Mouse (Mus musculus) cerebellum, adult 11 months (tissue): ENCODE data around the gene Cd81.

Source experiments
- DNase-seq: peaks from one replicate; pipeline ENCODE4 v3.0.0; 2022

Gene Cd81

DNA sequence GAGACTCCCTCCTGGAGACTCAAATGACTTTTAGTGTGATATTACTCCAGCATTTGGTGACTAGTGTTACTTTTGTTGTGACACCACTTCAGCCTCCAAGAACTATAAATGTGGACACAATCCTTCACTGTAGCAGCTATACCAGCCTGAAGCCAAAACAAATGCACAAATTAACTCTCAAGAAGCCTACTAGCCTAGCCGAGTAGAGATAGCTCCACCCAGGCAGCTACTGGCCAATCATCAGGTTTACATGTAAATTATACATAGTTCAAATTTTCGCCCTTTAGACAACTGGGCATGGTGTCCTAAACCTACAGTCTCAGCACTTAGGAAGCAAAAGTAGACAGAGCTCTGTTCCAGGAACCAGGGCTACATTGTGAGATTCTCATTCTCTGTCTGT, 1.2 kb upstream of the Cd81 start:
- DNase-seq, result no peak

DNA sequence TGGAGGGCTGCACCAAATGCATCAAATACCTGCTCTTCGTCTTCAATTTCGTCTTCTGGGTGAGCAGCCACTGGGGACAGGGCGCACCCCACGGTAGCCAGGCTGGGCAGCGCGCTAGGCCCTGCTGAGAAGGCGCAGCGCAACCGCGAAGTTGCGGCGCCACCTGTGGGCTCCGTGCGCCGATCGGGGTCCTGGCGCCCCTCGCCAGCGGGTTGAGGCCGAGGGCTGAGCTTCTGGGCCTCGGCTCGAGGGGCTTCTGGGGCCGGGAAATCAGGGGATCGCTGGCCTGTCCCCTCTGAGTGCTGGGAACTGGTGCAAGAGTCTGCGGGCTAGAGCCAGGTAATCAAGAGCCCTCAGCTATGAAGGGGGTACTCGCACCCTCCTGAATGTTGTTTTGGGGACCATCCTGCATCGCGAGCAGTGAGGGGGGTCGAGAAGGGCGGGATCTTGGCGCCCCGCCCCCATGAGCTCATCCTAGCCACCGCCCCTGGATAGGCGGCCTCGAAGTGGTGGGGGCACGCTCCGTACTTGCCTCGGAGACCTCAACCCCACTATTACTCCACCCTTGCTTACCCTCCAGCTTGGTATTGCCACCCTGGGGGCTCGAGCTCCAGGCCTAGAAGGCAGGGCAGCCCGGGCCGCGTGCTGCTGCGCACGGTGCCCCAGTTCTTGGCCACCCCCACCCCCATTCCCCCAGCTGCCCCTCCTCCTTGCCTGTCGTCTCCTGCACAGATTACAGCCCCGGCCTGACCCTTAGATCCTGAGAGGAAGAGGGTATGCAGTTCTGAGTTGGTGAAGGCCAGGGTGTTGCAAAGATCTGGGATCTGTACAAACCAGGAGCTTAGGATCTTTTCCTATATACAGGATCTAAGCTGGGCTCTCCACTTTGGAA, 715 bp downstream of the Cd81 start:
- no peak for DNase-seq

DNA sequence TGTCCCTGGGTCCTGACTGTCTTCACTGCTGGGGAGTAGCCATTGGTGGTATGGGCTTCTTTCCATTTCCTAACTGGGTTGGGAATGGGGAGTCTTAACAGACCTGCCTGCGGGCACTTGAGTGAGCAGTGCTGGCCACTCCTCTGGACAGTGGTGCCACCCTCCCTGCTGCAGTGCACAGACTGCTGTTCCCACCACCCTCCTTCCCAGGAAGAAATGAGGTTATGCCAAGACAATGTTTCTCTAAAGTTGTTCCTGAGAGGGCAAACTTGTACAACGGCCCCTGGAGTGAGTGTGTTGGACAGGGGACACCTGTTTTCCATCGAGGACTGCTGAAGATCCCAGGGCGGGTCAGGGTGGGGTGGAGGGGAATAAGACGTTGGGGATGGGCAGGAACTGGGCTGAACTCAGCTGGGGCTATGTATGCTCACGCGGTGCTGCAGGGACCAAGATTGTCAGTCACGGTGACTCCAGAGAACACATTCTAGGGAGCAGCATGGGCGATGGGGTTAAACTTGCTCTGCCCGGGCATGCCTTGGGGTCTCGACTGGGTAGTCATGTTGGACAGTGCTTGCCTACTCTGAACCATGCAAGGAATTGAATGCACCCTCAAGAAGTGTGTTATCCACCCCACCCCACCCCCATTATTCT, 1.5 kb downstream of the Cd81 start:
- DNase-seq, result no peak

GRCm38 (mm10) chr7:143054612-143054965, 2.0 kb downstream of the Cd81 start:
- DNase-seq, result no peak

DNA sequence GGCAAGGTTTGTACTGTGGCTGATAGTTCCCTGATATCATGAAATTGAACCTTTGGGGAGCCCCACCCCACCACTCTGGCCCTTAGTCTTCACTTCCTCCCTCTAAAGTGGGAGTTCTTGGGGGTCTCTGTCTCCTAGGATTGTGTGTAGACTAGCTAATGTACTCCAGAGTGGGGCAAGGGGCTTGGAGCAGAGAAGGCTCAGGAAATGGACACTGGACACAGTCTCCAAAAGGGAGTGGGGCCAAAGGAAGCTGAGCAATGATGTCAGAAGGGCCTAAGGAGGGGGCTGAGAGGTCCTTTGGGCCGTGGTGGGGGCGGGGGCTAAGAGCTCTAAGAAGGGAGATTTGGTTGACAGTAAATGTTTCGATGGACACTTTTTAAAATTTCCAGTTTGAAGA, 2.5 kb downstream of the Cd81 start:
- DNase-seq, result no peak

DNA sequence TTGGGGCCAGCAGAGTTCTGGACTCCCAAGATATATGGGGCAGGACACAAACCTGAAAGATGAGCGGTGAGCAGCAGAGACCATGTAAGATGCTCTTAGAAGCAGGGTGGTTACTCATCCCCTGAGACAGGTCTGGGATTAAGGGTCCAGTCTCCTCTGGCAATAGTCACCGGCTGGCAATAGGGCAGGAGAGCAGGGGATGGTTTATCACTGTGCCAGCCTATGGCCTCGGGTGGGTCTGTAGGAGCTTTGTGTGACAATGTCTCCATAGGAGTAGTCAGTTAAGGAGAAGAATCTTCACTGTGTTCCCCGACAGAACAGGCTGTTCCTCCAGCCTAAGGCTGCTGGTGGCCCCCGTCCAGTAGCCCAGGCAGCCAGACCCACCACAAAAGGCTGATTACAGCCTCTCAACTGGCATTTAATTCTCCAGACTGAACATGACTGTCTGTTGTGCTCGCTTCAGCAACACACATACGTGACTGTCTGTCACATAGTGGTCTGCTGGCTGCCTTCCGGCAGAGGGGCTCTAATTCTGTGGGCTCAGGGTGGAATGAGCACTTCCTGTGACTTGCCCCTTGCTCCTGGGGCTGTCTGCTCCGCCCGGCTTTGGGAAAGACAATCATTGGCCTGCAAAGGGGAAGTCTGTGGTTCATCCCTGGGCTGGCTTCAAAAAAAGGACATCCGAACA, 3.1 kb downstream of the Cd81 start:
- DNase-seq, result no peak

DNA sequence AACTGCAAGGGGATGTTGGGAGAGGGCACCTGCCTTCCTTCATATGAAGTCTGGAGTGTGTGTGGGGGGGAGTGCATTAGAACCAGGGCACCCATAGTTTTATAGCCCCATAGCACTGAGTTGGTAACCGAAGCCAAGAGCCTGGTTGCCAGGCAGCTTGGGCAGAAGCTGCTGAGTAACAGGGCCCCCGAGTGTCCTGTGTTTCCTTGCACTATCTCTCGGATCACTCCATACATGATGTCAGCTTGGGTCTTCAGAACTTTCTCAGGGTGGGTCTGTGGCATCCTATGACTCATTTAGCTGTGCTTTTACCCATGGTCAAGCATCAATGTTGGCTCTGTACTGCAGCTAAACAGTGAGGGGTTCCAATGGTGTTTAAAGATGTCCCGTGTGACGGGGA, 4.5 kb downstream of the Cd81 start:
- no peak for DNase-seq

- DNase-seq, result no peak
These were observed 5.2 kb downstream of the Cd81 start for GRCm38 (mm10) chr7:143057667-143058220.

- no peak for DNase-seq
These were observed 5.7 kb downstream of the Cd81 start for GRCm38 (mm10) chr7:143058221-143058697.

- DNase-seq, result no peak
These were observed 6.8 kb downstream of the Cd81 start for GRCm38 (mm10) chr7:143059202-143059870.

GRCm38 (mm10) chr7:143062704-143063103, 10.2 kb downstream of the Cd81 start:
- no peak for DNase-seq

DNA sequence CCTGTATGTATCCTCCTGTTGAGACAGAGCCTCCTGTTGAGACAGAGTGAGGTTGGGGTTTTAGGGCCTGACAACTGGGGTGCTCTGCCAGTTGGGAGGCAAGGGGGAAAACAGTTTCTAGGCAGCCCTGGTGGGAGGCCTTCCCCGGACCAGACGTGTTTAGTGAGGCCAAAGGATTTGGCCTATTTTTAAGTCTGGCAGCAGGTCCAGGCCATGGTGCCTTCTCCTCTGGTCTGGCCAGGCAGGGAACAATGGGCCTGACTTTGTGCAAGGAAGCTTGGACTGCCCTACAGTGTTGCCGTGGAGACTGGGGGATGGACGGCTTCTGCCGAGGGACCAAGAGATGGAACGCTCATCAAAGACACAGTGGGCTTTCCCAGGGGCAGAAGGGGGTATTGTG, 11.7 kb downstream of the Cd81 start:
- DNase-seq, result no peak

DNA sequence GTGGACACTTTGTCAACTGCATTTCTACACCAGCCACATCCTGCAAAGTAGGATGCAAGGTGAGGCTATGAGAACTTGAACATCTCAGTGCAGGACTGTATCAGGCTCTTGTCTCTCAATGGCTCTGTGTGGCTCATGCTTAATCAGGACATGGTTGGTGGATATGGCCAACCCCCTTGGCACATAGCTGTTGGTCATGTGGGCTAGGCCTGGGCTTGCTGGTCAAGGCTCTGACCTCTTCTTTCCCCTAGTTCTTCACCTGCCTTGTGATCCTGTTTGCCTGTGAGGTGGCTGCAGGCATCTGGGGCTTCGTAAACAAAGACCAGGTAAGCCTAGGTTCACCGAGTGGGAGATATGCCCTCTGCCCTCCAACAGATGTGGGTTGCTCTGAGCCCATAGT, 13.2 kb downstream of the Cd81 start:
- no peak for DNase-seq

GRCm38 (mm10) chr7:143067469-143067868, 14.9 kb downstream of the Cd81 start:
- DNase-seq, result no peak

DNA sequence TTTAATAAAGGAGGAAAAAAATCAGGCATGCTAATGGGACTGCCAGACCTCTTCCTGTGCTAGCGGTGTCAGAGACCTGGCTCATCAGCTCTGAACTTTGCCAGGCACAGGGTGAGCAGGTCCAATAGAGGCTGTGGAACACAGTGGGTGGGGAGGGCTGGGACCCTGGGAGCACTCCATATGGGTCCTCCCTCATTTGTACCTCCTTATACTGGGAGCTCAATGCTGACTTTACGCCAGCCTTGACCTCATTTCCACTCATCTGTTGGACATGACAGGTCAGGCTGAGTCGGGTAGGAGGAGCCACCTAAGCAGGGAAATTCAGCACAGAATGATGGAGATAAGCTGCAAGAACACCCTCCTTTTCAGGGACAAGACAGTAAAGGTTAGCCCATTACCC, 15.4 kb downstream of the Cd81 start:
- no peak for DNase-seq

DNA sequence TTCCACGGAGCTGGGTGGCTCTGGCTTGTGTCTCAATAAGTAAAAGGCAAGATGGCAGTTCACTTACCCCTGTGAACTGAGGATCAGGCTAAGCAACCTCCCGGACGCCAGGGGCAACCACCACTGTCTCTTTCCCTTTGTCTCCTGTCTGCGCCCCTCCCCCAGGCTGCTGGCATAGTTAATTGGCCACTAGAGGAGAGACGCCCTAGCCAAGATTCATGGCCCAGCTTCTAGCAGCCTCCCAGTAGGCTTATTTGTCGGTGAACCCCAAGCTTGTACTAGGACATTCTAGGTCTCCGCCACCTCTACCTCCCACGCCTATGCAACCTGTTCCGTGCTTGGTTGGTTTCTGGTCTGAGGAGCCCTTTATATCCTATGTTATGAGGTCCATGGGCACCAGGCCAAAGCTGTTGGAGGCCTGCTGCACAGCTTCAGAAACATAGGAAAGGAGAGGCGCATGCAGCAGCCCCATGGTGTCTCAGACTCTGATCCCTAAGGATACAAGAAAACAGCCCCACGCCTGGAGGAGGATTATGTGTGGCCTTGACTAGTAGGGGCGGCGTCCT, 15.9 kb downstream of the Cd81 start:
- DNase-seq, result peak; percentile 69

DNA sequence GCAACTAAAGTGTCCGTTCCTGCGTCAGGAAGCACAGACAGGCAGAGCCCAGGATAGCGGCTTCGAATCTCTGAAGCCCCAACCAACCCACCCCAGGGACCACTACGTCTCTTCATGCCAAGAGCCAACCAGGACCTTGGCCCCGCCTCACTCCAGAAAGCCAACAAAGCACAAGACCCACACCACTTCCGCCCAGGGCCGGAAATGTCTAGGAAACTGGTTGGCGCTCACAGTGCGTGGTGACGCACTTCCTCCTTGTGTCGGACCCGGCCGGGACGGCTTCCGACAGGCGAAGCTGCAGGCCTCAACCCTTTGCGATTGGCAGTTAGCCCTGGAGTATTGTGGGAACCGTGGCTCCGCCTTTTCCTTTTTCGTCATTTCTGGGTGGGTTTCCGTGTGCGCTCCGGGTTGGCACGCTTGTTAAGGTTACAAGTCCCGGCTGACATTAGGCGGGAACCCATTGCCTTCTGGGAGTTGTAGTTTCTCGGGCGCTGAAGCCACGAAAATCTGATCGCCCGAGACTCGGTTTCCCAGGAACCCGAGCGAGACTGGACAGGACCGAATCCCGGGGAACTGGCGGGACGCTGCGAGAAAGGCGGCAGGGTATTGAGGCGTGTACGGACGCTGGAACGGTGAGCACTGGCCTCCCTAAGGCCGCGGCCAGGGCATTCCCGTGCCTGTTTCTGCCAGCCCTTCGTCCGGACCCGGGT, 16.5 kb downstream of the Cd81 start, which contains the start of gene Tssc4:
TSS of gene Tssc4 (plus strand) at position 368 of the 710 bp plus-strand sequence.
- DNase-seq, result peak; percentile 98

DNA sequence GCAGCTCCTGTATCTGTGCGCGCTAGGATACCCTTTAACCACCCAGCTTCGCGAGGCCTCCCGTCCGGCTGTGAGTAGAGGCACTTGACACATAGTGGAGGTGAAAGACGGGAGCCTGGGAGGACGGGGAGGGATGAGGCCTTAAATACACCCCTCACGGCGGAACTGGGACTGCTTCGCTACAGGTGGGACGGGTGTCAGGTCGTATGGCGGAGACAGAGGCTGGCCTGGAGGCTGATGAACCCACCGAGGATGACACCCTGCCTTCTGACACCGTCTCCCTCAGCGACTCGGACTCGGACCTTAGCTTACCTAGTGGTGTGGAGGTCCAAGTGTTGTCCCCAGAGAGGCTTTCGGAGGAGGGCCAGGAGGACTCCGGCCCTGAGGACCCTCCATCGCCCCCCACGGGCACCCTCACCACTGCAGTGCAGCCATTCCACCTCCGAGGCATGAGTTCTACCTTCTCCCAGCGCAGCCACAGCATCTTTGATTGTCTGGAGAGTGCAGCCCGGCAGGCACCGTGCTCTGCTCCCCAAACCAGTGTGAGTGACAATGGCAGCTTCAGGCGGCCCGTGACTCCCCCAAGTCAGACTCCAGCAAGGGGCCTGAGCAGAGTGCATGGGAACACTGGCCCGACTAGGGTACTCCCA, 17.3 kb downstream of the Cd81 start:
- peak; percentile 56 for DNase-seq

DNA sequence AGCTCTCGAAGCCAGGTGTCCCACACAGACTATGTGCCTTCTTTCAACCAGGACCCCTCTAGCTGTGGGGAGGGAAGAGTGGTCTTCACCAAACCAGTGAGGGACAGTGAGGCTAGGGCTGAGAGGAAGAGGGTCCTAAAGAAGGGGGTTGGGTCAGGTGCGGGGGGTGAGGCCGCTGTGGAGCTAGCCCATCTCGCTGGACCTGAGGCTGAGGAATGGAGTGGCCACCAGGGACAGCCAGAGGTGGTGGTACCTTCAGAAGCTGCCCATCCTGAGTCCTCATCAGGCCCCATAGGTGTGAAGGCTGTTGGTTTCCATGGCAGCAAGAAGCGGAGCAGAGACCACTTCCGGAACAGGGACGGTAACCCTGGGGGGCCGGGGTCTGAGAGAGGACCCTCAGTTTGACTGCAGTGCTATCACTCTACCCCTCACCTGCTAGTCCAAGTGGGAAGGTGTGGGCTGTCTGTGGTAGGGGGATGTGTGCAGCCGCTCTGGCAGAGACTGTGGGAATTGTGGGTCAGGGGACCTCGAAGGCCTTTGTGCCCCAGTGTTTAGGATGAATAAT, 18.0 kb downstream of the Cd81 start:
- DNase-seq, result no peak

GRCm38 (mm10) chr7:143072605-143073004, 20.1 kb downstream of the Cd81 start:
- no peak for DNase-seq

DNA sequence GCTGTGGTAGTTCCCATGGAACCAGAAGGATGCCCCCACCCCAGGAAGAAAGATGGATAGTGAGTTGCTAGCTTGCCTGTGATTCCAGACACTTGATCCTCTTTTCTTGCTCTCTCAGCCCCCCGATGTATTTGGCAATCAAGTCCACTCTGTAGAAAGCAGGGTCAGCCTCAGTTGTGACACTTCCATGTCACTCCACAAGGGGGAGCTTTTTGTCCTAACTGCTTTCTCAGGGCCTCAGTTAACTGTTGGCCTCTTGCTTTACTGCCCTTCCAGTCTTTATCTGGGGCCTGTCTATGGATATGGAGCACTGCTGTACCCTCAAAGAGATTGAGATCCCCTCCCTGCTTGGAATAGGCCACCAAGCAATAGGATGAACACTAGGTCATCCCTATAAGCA, 20.5 kb downstream of the Cd81 start:
- DNase-seq, result no peak
